8 mouse cellular contexts compared by ENCODE assay signal in the genomic region with DNA sequence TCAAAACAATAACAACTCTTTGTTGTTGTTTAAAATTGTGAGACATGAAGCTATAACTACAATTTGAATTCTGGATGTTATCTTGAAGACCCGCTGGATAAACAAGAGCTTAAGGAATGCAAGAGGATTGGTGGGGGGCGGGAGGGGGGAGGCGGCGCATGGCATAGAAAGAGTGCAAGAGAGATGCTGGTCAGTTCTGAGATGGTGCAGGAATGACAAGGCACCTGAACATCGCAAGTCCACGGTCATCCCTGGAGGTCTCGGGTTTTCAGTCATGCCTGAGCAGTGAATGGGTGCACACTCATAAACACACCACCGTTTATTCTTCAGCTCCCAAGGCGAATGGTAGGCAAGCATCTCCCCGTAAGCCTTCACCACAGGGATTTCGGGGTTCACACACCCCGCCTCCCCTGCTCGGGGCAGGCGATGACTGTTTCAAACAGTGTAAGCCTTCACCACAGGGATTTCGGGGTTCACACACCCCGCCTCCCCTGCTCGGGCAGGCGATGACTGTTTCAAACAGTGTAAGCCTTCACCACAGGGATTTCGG. TPM values are rescaled to one million over a fixed set of nuclear protein-coding genes. Genes with fewer than 3 reads are reported as not detected.
A peak's percentile ranks its signal among the peaks of the same experiment; 100 is the strongest.
DNase-seq lines count a peak whose midpoint lies in the region; ATAC-seq and TF ChIP-seq lines count a peak whose summit lies in the region.

No protein-coding gene starts in this region.

- H3K4me3 ChIP-seq in C2C12 (ENCODE audit: insufficient read depth, poor library complexity, severe bottlenecking): no peak overlapping the region
- peak overlapping the region; percentile 64 for H3K4me3 ChIP-seq in forebrain, embryonic 12.5 days (replicated peaks)
- peak overlapping the region; percentile 55; the same call in 1 of the 2 replicates for H3K4me3 ChIP-seq in liver, embryonic 12.5 days
- peak overlapping the region; percentile 59 for H3K4me3 ChIP-seq in stomach, postnatal 0 days (ENCODE audit: low read depth, low read length)

- H3K9ac ChIP-seq in forebrain, embryonic 12.5 days: peak overlapping the region; percentile 72
- H3K9ac ChIP-seq in liver, embryonic 12.5 days: no peak overlapping the region
- no peak overlapping the region for H3K9ac ChIP-seq in stomach, postnatal 0 days (ENCODE audit: low read length)

- no peaks in the 10 kb centered on the region for H3K79me3 ChIP-seq in C2C12 (ENCODE audit: low read depth)

- ATAC-seq in forebrain, embryonic 12.5 days (ENCODE audit: low FRiP score): peak; percentile 24; the same call in 1 of the 2 replicates
- ATAC-seq in liver, embryonic 12.5 days: no peak
- no peak for ATAC-seq in stomach, postnatal 0 days (ENCODE audit: low FRiP score, low TSS enrichment)

- no peak for TF ChIP-seq EP300 in stomach, postnatal 0 days (optimal IDR thresholded peaks at IDR 0.05)

- H3K9me3 ChIP-seq in forebrain, embryonic 12.5 days: no peaks in the 10 kb centered on the region
- no peaks in the 10 kb centered on the region for H3K9me3 ChIP-seq in liver, embryonic 12.5 days (replicated peaks)
- no peaks in the 10 kb centered on the region for H3K9me3 ChIP-seq in stomach, postnatal 0 days (ENCODE audit: control insufficient read depth, low read length)

- H3K4me2 ChIP-seq in forebrain, embryonic 12.5 days: peak overlapping the region; percentile 93
- H3K4me2 ChIP-seq in liver, embryonic 12.5 days: peak overlapping the region; percentile 73
- peak overlapping the region; percentile 91 for H3K4me2 ChIP-seq in stomach, postnatal 0 days (replicated peaks; ENCODE audit: low read depth)

- DNase-seq in adrenal gland, adult 2 months: peak; percentile 6
- no peak for DNase-seq in adrenal gland, postnatal 36 days
- no peak for DNase-seq in stomach, postnatal 0 days (ENCODE audit: low spot score)
- DNase-seq in MN1 (ENCODE audit: low spot score): no peak
- no peak for DNase-seq in urinary bladder, postnatal 14 days (ENCODE audit: low spot score)

- WGBS in forebrain, embryonic 12.5 days: under 1% methylated on average over 19 of the region's 19 CpGs
- 5% methylated on average over 19 of the region's 19 CpGs for WGBS in liver, embryonic 12.5 days (ENCODE audit: insufficient replicate concordance)
- WGBS in stomach, postnatal 0 days: 4% methylated on average over 19 of the region's 19 CpGs

- H3K27me3 ChIP-seq in C2C12 (ENCODE audit: control insufficient read depth, insufficient read depth, insufficient read length): no peaks in the 10 kb centered on the region
- H3K27me3 ChIP-seq in forebrain, embryonic 12.5 days: peaks cover 11% of the 10 kb centered on the region; the same call in 1 of the 2 replicates
- peaks cover 41% of the 10 kb centered on the region for H3K27me3 ChIP-seq in liver, embryonic 12.5 days (replicated peaks)
- H3K27me3 ChIP-seq in stomach, postnatal 0 days (ENCODE audit: control insufficient read depth, insufficient read depth, low read length): no peaks in the 10 kb centered on the region

- TF ChIP-seq CTCF in C2C12 (IDR thresholded peaks at IDR 0.05; ENCODE audit: control insufficient read depth, insufficient read depth, insufficient read length): no peak
- no peak for TF ChIP-seq CTCF in stomach, postnatal 0 days (IDR thresholded peaks at IDR 0.05; ENCODE audit: low read depth)

- H3ac ChIP-seq in C2C12 (ENCODE audit: control insufficient read depth, insufficient read length, low read depth): peak overlapping the region; percentile 1

- H3K36me3 ChIP-seq in C2C12 (ENCODE audit: control insufficient read depth, insufficient read depth): no peaks in the 10 kb centered on the region
- no peaks in the 10 kb centered on the region for H3K36me3 ChIP-seq in forebrain, embryonic 12.5 days (replicated peaks)
- no peaks in the 10 kb centered on the region for H3K36me3 ChIP-seq in liver, embryonic 12.5 days
- H3K36me3 ChIP-seq in stomach, postnatal 0 days (ENCODE audit: control insufficient read depth, insufficient read depth, low read length): no peaks in the 10 kb centered on the region

- H3K27ac ChIP-seq in forebrain, embryonic 12.5 days: no peak overlapping the region
- no peak overlapping the region for H3K27ac ChIP-seq in liver, embryonic 12.5 days
- no peak overlapping the region for H3K27ac ChIP-seq in stomach, postnatal 0 days (replicated peaks)

- H3K79me2 ChIP-seq in C2C12 (ENCODE audit: control insufficient read depth, insufficient read depth): no peaks in the 10 kb centered on the region

- H3K4me1 ChIP-seq in forebrain, embryonic 12.5 days: peaks cover 14% of the 10 kb centered on the region
- peaks cover 4% of the 10 kb centered on the region for H3K4me1 ChIP-seq in liver, embryonic 12.5 days
- H3K4me1 ChIP-seq in stomach, postnatal 0 days (replicated peaks; ENCODE audit: control insufficient read depth, insufficient read depth): no peaks in the 10 kb centered on the region

TF ChIP-seq in C2C12, 6 proteins besides CTCF, POLR2A, EP300 and RAD21:
- TF ChIP-seq CEBPB (IDR thresholded peaks at IDR 0.05; ENCODE audit: low read depth) (no peak), MYOG (IDR thresholded peaks at IDR 0.05; ENCODE audit: control insufficient read depth, extremely low read depth, insufficient read length) (no peak), MAX (IDR thresholded peaks at IDR 0.05) (no peak), USF1 (IDR thresholded peaks at IDR 0.05; ENCODE audit: low read depth) (no peak), FOSL1 (IDR thresholded peaks at IDR 0.05; ENCODE audit: insufficient read depth, low read length, poor library complexity, severe bottlenecking) (no peak), MYOD1 (IDR thresholded peaks at IDR 0.05; ENCODE audit: control insufficient read depth, insufficient read length, low read depth) (no peak)

RNA-seq across cellular contexts. Expression of gene Dnm3, which starts 1.2 kb away (rescaled TPM):
- 10 to 100 TPM; 11.6 to 18.1 TPM for total RNA-seq in adrenal gland, adult 2 months (2021)
- polyA plus RNA-seq in adrenal gland, adult 2 months (2012; rRNA removed): 3.3 and 3.8 TPM in 2 replicates
- total RNA-seq in adrenal gland, postnatal 36 days (2021): 10 to 100 TPM in 1 of 2 experiments, 1 to 10 TPM in 1; 7.9 to 17.7 TPM
- polyA plus RNA-seq in C2C12 (2012; fragmentation: generic; extraction: Trizol): 1.6 TPM
- 12.1 and 13.0 TPM in 2 replicates for polyA plus RNA-seq in forebrain, embryonic 12.5 days (2016; fragmentation: Nextera tagmentation; extraction: Ambion mirVana)
- polyA plus RNA-seq in liver, embryonic 12.5 days (2016; fragmentation: Nextera tagmentation; extraction: Ambion mirVana): 1.1 and 1.6 TPM in 2 replicates
- 2.1 and 2.6 TPM in 2 replicates for polyA plus RNA-seq in stomach, postnatal 0 days (2015; fragmentation: Nextera tagmentation; extraction: Ambion mirVana)
